Mouse (Mus musculus): Measurements from ENCODE around the gene Napb. TPM values are rescaled to one million over a fixed set of nuclear protein-coding genes. Genes with fewer than 3 reads are reported as not detected.

Gene Napb
- polyA plus RNA-seq, 1 experiment from 2014 or later: 2.4 TPM

DNA sequence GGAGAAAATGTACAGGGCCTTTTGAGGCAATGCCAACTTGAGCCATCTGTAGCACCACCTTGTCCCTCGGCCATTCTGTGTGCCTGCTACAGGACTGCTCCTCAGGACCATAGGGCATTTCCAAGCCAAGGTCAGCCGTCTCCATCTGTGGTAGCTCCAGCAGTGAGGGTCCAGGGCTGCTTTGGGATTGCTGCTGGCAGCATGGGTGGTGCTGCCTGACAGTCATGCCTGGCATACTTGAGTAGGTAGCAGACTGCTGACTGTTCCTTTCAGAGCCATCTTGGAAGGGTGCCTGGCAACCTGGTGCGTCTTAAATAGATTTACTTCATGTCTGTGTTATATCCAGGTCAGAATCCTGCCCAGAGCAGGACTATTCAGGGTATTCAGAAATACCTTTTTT, 10.7 kb upstream of the Napb start:
- 68% methylated on average over 3 of the region's 3 CpGs for WGBS
- Histone ChIP-seq H3K27me3 (ENCODE audit: control insufficient read depth, insufficient read depth, low read length) (no peaks in the 10 kb centered on the region), H3K4me1 (ENCODE audit: control insufficient read depth, insufficient read depth, low read length) (no peaks in the 10 kb centered on the region), H3K9me3 (replicated peaks; ENCODE audit: control insufficient read depth, low read length) (peaks cover 5% of the 10 kb centered on the region; the same call in 1 of the 2 replicates), H3K27ac (ENCODE audit: low read length) (no peak overlapping the region), H3K4me2 (ENCODE audit: low read depth, low read length) (no peak overlapping the region), H3K4me3 (ENCODE audit: low read length) (no peak overlapping the region), H3K36me3 (ENCODE audit: control insufficient read depth, insufficient read depth) (no peaks in the 10 kb centered on the region), H3K9ac (ENCODE audit: low read length) (no peak overlapping the region)
- no peak for ATAC-seq (replicated peaks; ENCODE audit: extremely low read depth, insufficient read depth, low FRiP score)

DNA sequence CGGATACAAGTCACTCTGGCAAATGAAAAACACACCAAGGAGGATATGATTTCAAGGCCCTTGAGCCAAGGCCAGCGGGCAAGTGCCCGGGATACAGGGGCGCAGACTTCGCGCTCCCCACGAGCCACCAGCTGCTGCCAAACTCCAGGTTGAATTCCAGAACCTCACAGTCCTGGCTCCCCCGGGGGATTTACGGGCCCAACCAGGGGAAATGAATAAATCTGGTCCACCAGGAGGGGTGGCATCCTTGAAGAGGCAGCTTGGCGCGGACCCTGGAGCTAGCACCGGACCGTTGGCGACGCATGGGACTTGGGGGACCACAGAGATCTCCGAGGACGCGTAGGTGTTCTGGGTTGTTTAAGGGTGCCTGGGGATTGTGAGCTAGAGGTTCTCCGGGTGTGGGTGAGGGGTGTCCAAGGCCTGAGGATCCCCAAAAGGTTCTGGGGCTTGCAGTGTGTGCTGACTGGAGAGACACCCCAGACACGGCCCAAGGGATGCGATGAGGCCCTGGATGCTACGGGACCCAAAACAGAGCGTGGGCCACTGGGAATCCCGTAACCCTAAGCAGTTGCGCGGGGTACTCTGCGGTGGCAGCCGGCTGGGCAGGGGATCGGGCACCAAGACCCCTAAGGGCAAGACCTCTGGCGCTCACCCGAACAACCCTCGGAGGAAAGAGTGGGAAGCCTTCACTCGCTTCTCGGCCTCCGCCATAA, 497 bp downstream of the Napb start:
- H3K4me1 ChIP-seq (ENCODE audit: control insufficient read depth, insufficient read depth, low read length): peaks cover 7% of the 10 kb centered on the region
- H3K36me3 ChIP-seq (ENCODE audit: control insufficient read depth, insufficient read depth): no peaks in the 10 kb centered on the region
- H3K4me3 ChIP-seq (ENCODE audit: low read length): peak overlapping the region; percentile 78
- peak overlapping the region; percentile 87 for H3K9ac ChIP-seq (ENCODE audit: low read length)
- ATAC-seq (replicated peaks; ENCODE audit: extremely low read depth, insufficient read depth, low FRiP score): peak; percentile 50
- peak overlapping the region; percentile 18; the same call in 1 of the 2 replicates for H3K27ac ChIP-seq (ENCODE audit: low read length)
- WGBS: under 1% methylated on average over 35 of the region's 35 CpGs
- H3K27me3 ChIP-seq (ENCODE audit: control insufficient read depth, insufficient read depth, low read length): no peaks in the 10 kb centered on the region
- H3K4me2 ChIP-seq (ENCODE audit: low read depth, low read length): peak overlapping the region; percentile 90
- 0 out of 2 replicates have a peak, but pooled peaks cover 4% of the 10 kb centered on the region for H3K9me3 ChIP-seq (replicated peaks; ENCODE audit: control insufficient read depth, low read length)

- no peak overlapping the region for H3K4me3 ChIP-seq (ENCODE audit: low read length)
- H3K9me3 ChIP-seq (replicated peaks; ENCODE audit: control insufficient read depth, low read length): no peaks in the 10 kb centered on the region
- no peaks in the 10 kb centered on the region for H3K27me3 ChIP-seq (ENCODE audit: control insufficient read depth, insufficient read depth, low read length)
- ATAC-seq (replicated peaks; ENCODE audit: extremely low read depth, insufficient read depth, low FRiP score): no peak
- no peak overlapping the region for H3K27ac ChIP-seq (ENCODE audit: low read length)
- H3K9ac ChIP-seq (ENCODE audit: low read length): no peak overlapping the region
- H3K4me1 ChIP-seq (ENCODE audit: control insufficient read depth, insufficient read depth, low read length): peaks cover 12% of the 10 kb centered on the region
- WGBS: 53% methylated on average over 2 of the region's 2 CpGs
- no peak overlapping the region for H3K4me2 ChIP-seq (ENCODE audit: low read depth, low read length)
- no peaks in the 10 kb centered on the region for H3K36me3 ChIP-seq (ENCODE audit: control insufficient read depth, insufficient read depth)
Observed at GRCm38 (mm10) chr2:148719271-148719995, 12.8 kb downstream of the Napb start.

GRCm38 (mm10) chr2:148717072-148717471, 15.2 kb downstream of the Napb start:
- no peaks in the 10 kb centered on the region for H3K36me3 ChIP-seq (ENCODE audit: control insufficient read depth, insufficient read depth)
- H3K27me3 ChIP-seq (ENCODE audit: control insufficient read depth, insufficient read depth, low read length): no peaks in the 10 kb centered on the region
- ATAC-seq (replicated peaks; ENCODE audit: extremely low read depth, insufficient read depth, low FRiP score): peak; percentile 67; the same call in 1 of the 2 replicates
- H3K4me3 ChIP-seq (ENCODE audit: low read length): no peak overlapping the region
- no peak overlapping the region for H3K9ac ChIP-seq (ENCODE audit: low read length)
- no peaks in the 10 kb centered on the region for H3K9me3 ChIP-seq (replicated peaks; ENCODE audit: control insufficient read depth, low read length)
- H3K4me2 ChIP-seq (ENCODE audit: low read depth, low read length): no peak overlapping the region
- H3K4me1 ChIP-seq (ENCODE audit: control insufficient read depth, insufficient read depth, low read length): peaks cover 12% of the 10 kb centered on the region
- peak overlapping the region; percentile 68 for H3K27ac ChIP-seq (ENCODE audit: low read length)
- WGBS: 46% methylated on average over 2 of the region's 2 CpGs

GRCm38 (mm10) chr2:148712326-148712725, 19.9 kb downstream of the Napb start:
- H3K4me3 ChIP-seq (ENCODE audit: low read length): no peak overlapping the region
- no peak overlapping the region for H3K27ac ChIP-seq (ENCODE audit: low read length)
- no peak overlapping the region for H3K4me2 ChIP-seq (ENCODE audit: low read depth, low read length)
- ATAC-seq (replicated peaks; ENCODE audit: extremely low read depth, insufficient read depth, low FRiP score): no peak
- peaks cover 4% of the 10 kb centered on the region for H3K4me1 ChIP-seq (ENCODE audit: control insufficient read depth, insufficient read depth, low read length)
- no peak overlapping the region for H3K9ac ChIP-seq (ENCODE audit: low read length)
- H3K36me3 ChIP-seq (ENCODE audit: control insufficient read depth, insufficient read depth): peaks cover 3% of the 10 kb centered on the region; the same call in 1 of the 2 replicates
- 82% methylated on average over 3 of the region's 3 CpGs for WGBS
- H3K9me3 ChIP-seq (replicated peaks; ENCODE audit: control insufficient read depth, low read length): no peaks in the 10 kb centered on the region
- H3K27me3 ChIP-seq (ENCODE audit: control insufficient read depth, insufficient read depth, low read length): no peaks in the 10 kb centered on the region

GRCm38 (mm10) chr2:148707202-148707530, 25.1 kb downstream of the Napb start:
- Histone ChIP-seq H3K4me2 (ENCODE audit: low read depth, low read length) (no peak overlapping the region), H3K36me3 (ENCODE audit: control insufficient read depth, insufficient read depth) (peaks cover 6% of the 10 kb centered on the region), H3K27me3 (ENCODE audit: control insufficient read depth, insufficient read depth, low read length) (no peaks in the 10 kb centered on the region), H3K9me3 (replicated peaks; ENCODE audit: control insufficient read depth, low read length) (no peaks in the 10 kb centered on the region), H3K9ac (ENCODE audit: low read length) (no peak overlapping the region), H3K27ac (ENCODE audit: low read length) (no peak overlapping the region), H3K4me1 (ENCODE audit: control insufficient read depth, insufficient read depth, low read length) (no peaks in the 10 kb centered on the region; the same call in 1 of the 2 replicates), H3K4me3 (ENCODE audit: low read length) (no peak overlapping the region)
- ATAC-seq (replicated peaks; ENCODE audit: extremely low read depth, insufficient read depth, low FRiP score): no peak
- WGBS: 84% methylated on average over 6 of the region's 6 CpGs

GRCm38 (mm10) chr2:148706409-148707201, 25.7 kb downstream of the Napb start:
- H3K27ac ChIP-seq (ENCODE audit: low read length): no peak overlapping the region
- H3K9me3 ChIP-seq (replicated peaks; ENCODE audit: control insufficient read depth, low read length): no peaks in the 10 kb centered on the region
- H3K36me3 ChIP-seq (ENCODE audit: control insufficient read depth, insufficient read depth): peaks cover 4% of the 10 kb centered on the region
- no peaks in the 10 kb centered on the region; the same call in 1 of the 2 replicates for H3K4me1 ChIP-seq (ENCODE audit: control insufficient read depth, insufficient read depth, low read length)
- WGBS: 77% methylated on average over 15 of the region's 15 CpGs
- H3K27me3 ChIP-seq (ENCODE audit: control insufficient read depth, insufficient read depth, low read length): no peaks in the 10 kb centered on the region
- no peak overlapping the region for H3K9ac ChIP-seq (ENCODE audit: low read length)
- no peak overlapping the region for H3K4me3 ChIP-seq (ENCODE audit: low read length)
- no peak; the same call in 1 of the 2 replicates for ATAC-seq (replicated peaks; ENCODE audit: extremely low read depth, insufficient read depth, low FRiP score)
- no peak overlapping the region for H3K4me2 ChIP-seq (ENCODE audit: low read depth, low read length)

DNA sequence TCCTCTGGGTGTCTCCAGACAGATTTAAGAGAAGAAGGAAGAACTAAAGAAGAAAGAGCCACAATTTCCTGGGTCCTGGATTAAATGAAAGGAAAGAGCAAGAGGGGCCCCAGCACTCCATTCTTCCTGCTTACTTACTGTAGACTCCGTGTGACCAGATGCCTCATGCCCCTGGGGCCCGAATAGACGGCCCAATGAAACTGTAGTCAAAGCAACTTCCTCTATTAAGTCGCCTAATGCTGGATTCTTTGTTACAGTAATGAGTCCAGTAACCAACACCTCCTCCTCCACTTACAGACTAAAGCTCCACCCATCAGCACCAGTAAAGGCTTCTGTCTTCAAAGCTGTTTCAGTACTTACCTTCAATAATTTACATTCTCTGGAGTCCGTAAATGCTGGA, 33.7 kb downstream of the Napb start:
- WGBS: 82% methylated on average over 5 of the region's 5 CpGs
- no peak for ATAC-seq (replicated peaks; ENCODE audit: extremely low read depth, insufficient read depth, low FRiP score)
- Histone ChIP-seq H3K9me3 (replicated peaks; ENCODE audit: control insufficient read depth, low read length) (no peaks in the 10 kb centered on the region), H3K4me2 (ENCODE audit: low read depth, low read length) (no peak overlapping the region), H3K27me3 (ENCODE audit: control insufficient read depth, insufficient read depth, low read length) (no peaks in the 10 kb centered on the region), H3K36me3 (ENCODE audit: control insufficient read depth, insufficient read depth) (peaks cover 30% of the 10 kb centered on the region), H3K4me3 (ENCODE audit: low read length) (no peak overlapping the region), H3K27ac (ENCODE audit: low read length) (no peak overlapping the region), H3K4me1 (ENCODE audit: control insufficient read depth, insufficient read depth, low read length) (no peaks in the 10 kb centered on the region), H3K9ac (ENCODE audit: low read length) (no peak overlapping the region)

All from heart, embryonic 16.5 days (tissue).